Mouse (Mus musculus) hindbrain, postnatal 0 days (tissue): Measurements from ENCODE around the gene Podxl2. TPM values are rescaled to one million over a fixed set of nuclear protein-coding genes. Genes with fewer than 3 reads are reported as not detected.

Experiments
- ATAC-seq: fragments of 200-750 bp; cut with Nextera tagmentation; 2 replicates; pipeline ENCODE4 v1.8.0; 2017; ENCODE audit warnings: mild to moderate bottlenecking, moderate TSS enrichment, moderate library complexity
- DNase-seq: peaks from one replicate; pipeline ENCODE4 v3.0.0-alpha.2; 2015; ENCODE audit warnings: low spot score
- H3K27ac ChIP-seq: fragments of 300-500 bp; sonication (generic); 2 replicates; pipeline ENCODE4 v1.5.1; 2014; ENCODE audit warnings: mild to moderate bottlenecking
- H3K27me3 ChIP-seq: fragments of 300-500 bp; sonication (generic); 2 replicates; pipeline ENCODE4 v1.6.1; 2014; ENCODE audit warnings: low read length, mixed read lengths; ENCODE audit not compliant: insufficient read depth
- H3K36me3 ChIP-seq: fragments of 300-500 bp; sonication (generic); 2 replicates; pipeline ENCODE4 v1.6.1; 2014; ENCODE audit warnings: low read length, mixed read lengths; ENCODE audit not compliant: insufficient read depth
- H3K4me1 ChIP-seq: fragments of 300-500 bp; sonication (generic); 2 replicates; pipeline ENCODE4 v1.6.1; 2014; ENCODE audit warnings: antibody characterized with exemption, low read length, mixed read lengths; ENCODE audit not compliant: insufficient read depth
- H3K4me2 ChIP-seq: fragments of 300-500 bp; sonication (generic); 2 replicates; pipeline ENCODE4 v1.6.1; 2014; ENCODE audit warnings: low read depth, mild to moderate bottlenecking, low read length, moderate library complexity, mixed read lengths
- H3K4me3 ChIP-seq: fragments of 300-500 bp; sonication (generic); 2 replicates; pipeline ENCODE4 v1.5.1; 2014; ENCODE audit warnings: low read length
- H3K9ac ChIP-seq: fragments of 300-500 bp; sonication (generic); replicated peaks from 2 replicates; pipeline ENCODE4 v1.6.1; 2014; ENCODE audit warnings: mild to moderate bottlenecking, low read length, moderate library complexity, mixed read lengths
- H3K9me3 ChIP-seq: fragments of 300-500 bp; sonication (generic); 2 replicates; pipeline ENCODE4 v1.6.1; 2016; ENCODE audit warnings: low read length, mixed read lengths
- CTCF ChIP-seq: IDR thresholded peaks from 2 replicates; pipeline ENCODE4 v1.5.1; 2016; ENCODE audit warnings: antibody characterized with exemption, control low read depth, low read depth
- WGBS: fragments of 180-500 bp; shearing (Covaris S2); extraction: QIAGEN DNeasy Blood & Tissue Kit; methylation state at CpG from one replicate; pipeline ENCODE4 v1.1.7; 2014; 5-methylcytosine and 5-hydroxymethylcytosine counted together
- polyA plus RNA-seq: library from polyadenylated mRNA; unstranded; fragments of >200 nt; fragmentation: Nextera tagmentation; extraction: Ambion mirVana; gene quantifications from 2 replicates; pipeline ENCODE4 v1.2.1, GENCODE M21; 2015
- total RNA-seq: library from RNA; depleted of rRNA; stranded (reverse); fragments of >200 nt; gene quantifications from 2 replicates; pipeline ENCODE4 v1.2.3, GENCODE M21; 2014

The Podxl2 gene
- total and polyA plus RNA-seq, 2 experiments from 2014 or later, result 695 to 1,247 TPM

GRCm38 (mm10) chr6:88838613-88839012, 36.2 kb downstream of the Podxl2 start:
- no peak overlapping the region for H3K4me2 ChIP-seq
- ATAC-seq (no peak), DNase-seq (no peak)
- no peak overlapping the region for H3K27ac ChIP-seq
- no peak overlapping the region for H3K9ac ChIP-seq
- H3K9me3 ChIP-seq, result no peaks in the 10 kb centered on the region
- no peaks in the 10 kb centered on the region for H3K27me3 ChIP-seq
- H3K4me3 ChIP-seq, result no peak overlapping the region
- TF ChIP-seq CTCF, result no peak
- H3K4me1 ChIP-seq, result peaks cover 10% of the 10 kb centered on the region
- H3K36me3 ChIP-seq, result peaks cover 29% of the 10 kb centered on the region
- 89% methylated on average over 10 of the region's 10 CpGs for WGBS

GRCm38 (mm10) chr6:88837999-88838398, 36.8 kb downstream of the Podxl2 start:
- Histone ChIP-seq H3K27me3 (no peaks in the 10 kb centered on the region), H3K36me3 (peaks cover 29% of the 10 kb centered on the region), H3K9ac (no peak overlapping the region), H3K4me2 (no peak overlapping the region), H3K9me3 (no peaks in the 10 kb centered on the region), H3K4me1 (peaks cover 10% of the 10 kb centered on the region), H3K27ac (no peak overlapping the region), H3K4me3 (no peak overlapping the region)
- WGBS, result 82% methylated on average over 12 of the region's 12 CpGs
- ATAC-seq (no peak), DNase-seq (no peak)
- no peak for TF ChIP-seq CTCF

- WGBS, result 78% methylated on average over 28 of the region's 28 CpGs
- H3K4me2 ChIP-seq, result no peak overlapping the region
These were observed 38.5 kb downstream of the Podxl2 start for GRCm38 (mm10) chr6:88836178-88836819.

GRCm38 (mm10) chr6:88835047-88835446, 39.8 kb downstream of the Podxl2 start:
- Histone ChIP-seq H3K4me2 (no peak overlapping the region), H3K27ac (no peak overlapping the region), H3K9me3 (no peaks in the 10 kb centered on the region), H3K4me3 (no peak overlapping the region), H3K36me3 (peaks cover 29% of the 10 kb centered on the region), H3K4me1 (no peaks in the 10 kb centered on the region; the same call in 1 of the 2 replicates), H3K27me3 (0 out of 2 replicates have a peak, but pooled peaks cover 4% of the 10 kb centered on the region), H3K9ac (no peak overlapping the region)
- ATAC-seq, result no peak
- WGBS, result 82% methylated on average over 5 of the region's 5 CpGs
- no peak for DNase-seq
- TF ChIP-seq CTCF, result no peak

More at GRCm38 (mm10) chr6:88836178-88836819, 38.5 kb downstream of the Podxl2 start:
- Histone ChIP-seq H3K9me3 (no peaks in the 10 kb centered on the region), H3K9ac (no peak overlapping the region), H3K36me3 (peaks cover 29% of the 10 kb centered on the region), H3K4me3 (no peak overlapping the region), H3K4me1 (peaks cover 10% of the 10 kb centered on the region), H3K27me3 (no peaks in the 10 kb centered on the region), H3K27ac (no peak overlapping the region)
- DNase-seq, result no peak
- TF ChIP-seq CTCF, result no peak
- ATAC-seq, result no peak

GRCm38 (mm10) chr6:88833340-88834140, 41.3 kb downstream of the Podxl2 start:
- Histone ChIP-seq H3K4me2 (no peak overlapping the region), H3K9me3 (no peaks in the 10 kb centered on the region), H3K4me1 (no peaks in the 10 kb centered on the region), H3K9ac (no peak overlapping the region), H3K36me3 (peaks cover 18% of the 10 kb centered on the region), H3K27me3 (0 out of 2 replicates have a peak, but pooled peaks cover 4% of the 10 kb centered on the region), H3K27ac (no peak overlapping the region), H3K4me3 (no peak overlapping the region)
- no peak for DNase-seq
- WGBS, result 87% methylated on average over 5 of the region's 5 CpGs
- no peak for TF ChIP-seq CTCF
- ATAC-seq, result no peak

GRCm38 (mm10) chr6:88832663-88833062, 42.2 kb downstream of the Podxl2 start:
- Histone ChIP-seq H3K4me1 (0 out of 2 replicates have a peak, but pooled peaks cover 1% of the 10 kb centered on the region), H3K9ac (no peak overlapping the region), H3K4me3 (no peak overlapping the region), H3K36me3 (peaks cover 12% of the 10 kb centered on the region), H3K27me3 (0 out of 2 replicates have a peak, but pooled peaks cover 4% of the 10 kb centered on the region), H3K4me2 (no peak overlapping the region), H3K27ac (no peak overlapping the region), H3K9me3 (no peaks in the 10 kb centered on the region)
- DNase-seq (no peak), ATAC-seq (no peak)
- WGBS, result 56% methylated on average over 5 of the region's 5 CpGs
- TF ChIP-seq CTCF, result no peak

GRCm38 (mm10) chr6:88831456-88831855, 43.4 kb downstream of the Podxl2 start:
- peak; percentile 94 for DNase-seq
- no peak overlapping the region for H3K4me3 ChIP-seq
- H3K4me2 ChIP-seq, result no peak overlapping the region
- H3K9me3 ChIP-seq, result no peaks in the 10 kb centered on the region
- H3K27ac ChIP-seq, result no peak overlapping the region
- peak; percentile 68 for ATAC-seq
- peak; percentile 95 for TF ChIP-seq CTCF
- 0 out of 2 replicates have a peak, but pooled peaks cover 4% of the 10 kb centered on the region for H3K27me3 ChIP-seq
- H3K4me1 ChIP-seq, result peaks cover 11% of the 10 kb centered on the region; the same call in 1 of the 2 replicates
- 24% methylated on average over 8 of the region's 8 CpGs for WGBS
- H3K9ac ChIP-seq, result no peak overlapping the region
- peaks cover 7% of the 10 kb centered on the region for H3K36me3 ChIP-seq
